Mouse (Mus musculus): ENCODE results near the gene Amer2.

Amer2 gene

DNA sequence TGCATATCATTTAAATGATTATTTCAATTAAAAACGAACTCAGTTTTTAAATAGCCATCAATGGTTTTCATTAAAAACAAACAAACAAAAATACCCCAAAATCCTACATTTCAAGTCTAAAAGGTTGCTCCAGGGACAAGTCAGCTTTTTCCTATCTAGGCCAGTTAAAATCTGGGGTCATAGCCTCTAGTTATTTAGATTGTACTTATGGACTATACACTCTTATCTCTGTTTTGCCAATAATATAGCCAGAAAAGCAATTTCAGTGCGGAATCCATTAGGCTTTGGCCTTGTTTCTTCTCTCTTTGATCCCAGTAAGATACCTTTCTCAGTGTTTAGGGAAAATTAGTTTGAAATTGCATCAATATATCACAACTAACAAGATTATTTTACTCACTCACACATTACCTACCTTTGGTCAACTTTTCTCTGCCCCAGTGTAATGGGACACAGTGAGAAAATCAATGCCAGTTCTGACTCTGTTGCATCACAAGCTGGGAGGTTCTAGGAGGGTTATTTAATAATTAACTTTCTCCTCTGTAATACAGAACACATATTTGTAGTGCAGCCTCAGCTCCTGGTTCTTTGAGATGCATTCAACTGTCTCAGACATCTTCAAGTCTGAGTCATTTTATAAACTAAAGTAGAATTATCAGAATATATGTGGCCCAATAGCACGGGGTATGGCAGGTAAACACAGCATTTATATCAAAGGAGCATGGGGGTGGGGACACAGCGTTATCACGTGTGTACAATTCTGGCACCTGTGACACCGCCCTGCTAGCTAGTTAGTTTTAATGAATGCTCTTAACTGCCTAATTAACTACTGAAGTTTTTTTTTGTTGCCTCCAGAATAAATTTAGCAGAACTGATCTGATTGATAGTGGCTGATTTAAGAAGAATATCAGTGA, 13.8 kb downstream of the Amer2 start:
- no peak for DNase-seq (ENCODE audit: low spot score in 2 of 2)

DNA sequence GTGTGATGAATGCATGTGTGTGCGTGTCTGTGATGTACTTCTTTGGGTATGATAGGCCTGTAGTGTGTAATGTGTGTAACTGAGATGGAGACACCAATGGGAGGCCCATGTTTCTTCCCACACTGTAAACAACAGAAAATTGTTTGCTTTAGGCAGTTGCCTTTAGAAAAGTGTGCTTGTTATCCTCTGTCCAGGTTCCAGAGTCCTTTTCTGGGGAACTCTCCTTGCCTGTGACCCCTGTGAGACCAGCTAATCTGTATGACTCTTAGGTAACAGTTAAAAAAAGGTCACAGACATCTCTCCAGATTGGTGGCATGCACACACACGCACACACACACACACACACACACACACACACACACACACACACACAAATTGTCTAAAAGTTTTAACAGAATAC, 15.3 kb downstream of the Amer2 start:
- no peak for DNase-seq (ENCODE audit: low spot score in 2 of 2)

DNA sequence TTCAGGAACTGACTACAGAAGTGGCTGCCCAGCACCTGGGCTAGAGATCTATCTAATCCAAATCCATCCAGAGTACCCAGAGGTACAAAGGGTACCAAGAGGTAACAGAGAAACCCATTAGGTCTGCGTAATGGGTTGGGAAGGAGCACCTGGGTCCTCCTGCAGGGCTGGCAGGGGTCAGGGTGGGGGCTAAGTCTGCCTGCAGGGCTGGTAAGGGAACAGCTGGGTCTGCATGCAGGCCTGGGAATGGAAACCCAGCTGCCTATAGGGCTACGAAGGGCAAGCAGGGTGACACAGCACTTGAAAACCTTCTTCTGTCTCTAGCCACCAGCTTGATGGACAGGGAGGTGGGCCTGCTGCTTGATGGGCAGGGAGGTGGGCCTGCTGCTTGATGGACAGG, 19.1 kb downstream of the Amer2 start:
- no peak for DNase-seq (ENCODE audit: low spot score in 2 of 2)

DNA sequence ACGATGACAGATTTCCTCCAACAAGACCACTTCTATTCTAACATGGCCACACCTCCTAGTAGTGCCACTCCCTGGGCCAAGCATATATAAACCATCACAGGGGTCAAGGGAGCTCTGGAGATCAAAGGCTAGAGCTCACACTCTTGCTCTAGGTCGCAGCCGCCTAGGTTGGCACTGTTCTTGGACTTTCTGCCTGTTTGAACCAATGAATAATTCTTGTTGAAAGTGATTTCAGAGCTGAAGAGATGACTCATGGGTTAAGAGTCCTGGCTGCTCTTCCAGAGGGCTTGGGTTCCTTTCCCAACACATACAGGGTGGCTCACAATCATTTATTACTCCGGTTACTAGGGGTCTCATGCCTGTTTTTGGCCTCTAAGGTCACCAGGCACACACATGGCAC, 24.3 kb downstream of the Amer2 start:
- DNase-seq (ENCODE audit: low spot score in 2 of 2) = no peak

DNA sequence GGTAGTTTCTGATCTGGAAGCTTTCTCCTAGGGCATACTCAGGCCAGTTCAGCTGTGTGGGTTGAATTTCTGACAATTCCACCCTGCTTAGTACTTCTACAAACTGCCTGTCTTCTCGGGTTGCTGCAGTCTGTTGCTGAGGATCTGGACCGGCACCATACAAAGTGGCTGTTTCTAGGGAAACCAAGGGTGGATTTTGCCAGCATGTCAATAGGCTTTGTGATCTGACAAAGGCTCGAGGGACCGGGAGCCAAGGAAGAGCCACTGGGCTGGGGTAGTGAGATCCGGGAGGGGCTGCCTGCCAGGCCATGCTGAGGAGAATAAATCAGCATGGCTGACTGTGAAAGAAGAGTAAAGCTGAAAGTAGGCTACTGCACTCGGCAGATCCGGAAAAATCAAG, 25.8 kb downstream of the Amer2 start:
- DNase-seq (ENCODE audit: low spot score in 2 of 2) = no peak

DNA sequence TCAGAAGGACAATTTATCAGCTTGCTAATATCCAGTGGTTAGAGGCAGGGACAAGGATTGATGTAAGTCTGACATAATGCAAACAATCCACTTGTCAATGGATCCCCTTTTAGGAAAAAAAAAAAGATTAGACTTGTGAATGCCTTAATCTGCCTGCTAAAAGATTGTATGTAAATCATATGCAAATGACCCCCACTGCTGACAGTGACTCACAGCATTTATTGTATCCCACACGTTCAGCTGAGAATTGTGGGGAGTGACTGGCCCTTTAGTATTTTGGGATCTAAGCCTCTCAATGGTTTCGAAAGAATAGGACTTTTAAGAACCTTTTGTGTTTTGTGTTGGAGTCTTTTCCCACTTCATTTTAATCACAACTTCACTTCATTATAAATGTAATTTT, 30.2 kb downstream of the Amer2 start:
- no peak for DNase-seq (ENCODE audit: low spot score in 2 of 2)

DNA sequence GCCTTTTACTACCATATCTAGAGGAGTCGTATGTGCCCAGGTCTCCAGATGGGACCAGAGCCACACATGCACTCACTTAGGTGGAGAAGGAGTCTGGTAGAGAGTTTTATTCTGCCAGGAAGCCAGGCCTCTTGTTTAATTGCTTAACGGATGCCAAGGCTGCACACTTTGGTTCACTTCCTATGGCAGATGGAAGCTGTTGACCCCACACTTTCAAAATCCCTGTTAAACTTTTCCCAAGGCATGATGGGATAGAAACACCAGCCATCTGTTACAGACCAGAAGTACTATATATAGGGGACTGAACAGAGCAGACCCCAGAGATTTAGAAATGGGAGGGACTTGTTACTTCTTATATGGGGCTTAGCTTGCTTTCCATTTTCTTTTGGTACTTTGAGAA, 32.8 kb downstream of the Amer2 start:
- DNase-seq (ENCODE audit: low spot score in 2 of 2) = no peak

DNA sequence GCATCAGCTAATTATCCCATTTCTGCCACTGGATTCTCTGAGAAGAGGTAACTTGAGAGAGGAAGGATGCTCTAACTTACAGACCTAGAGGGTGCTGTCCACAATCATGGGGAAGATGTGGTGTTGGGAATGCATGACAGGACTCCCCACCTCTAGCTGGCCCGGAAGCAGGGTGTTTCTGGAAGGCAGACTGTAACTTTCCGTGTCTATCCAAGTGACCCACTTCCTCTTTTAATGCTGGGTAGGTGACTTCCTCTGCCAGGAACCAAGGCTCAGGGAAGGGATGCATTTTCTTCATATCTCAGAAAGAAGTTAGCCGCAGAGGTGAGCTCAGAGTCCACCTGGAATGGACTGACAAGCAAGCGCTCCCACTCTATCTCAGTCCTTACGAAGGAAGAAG, 33.5 kb downstream of the Amer2 start:
- no peak for DNase-seq (ENCODE audit: low spot score in 2 of 2)

DNA sequence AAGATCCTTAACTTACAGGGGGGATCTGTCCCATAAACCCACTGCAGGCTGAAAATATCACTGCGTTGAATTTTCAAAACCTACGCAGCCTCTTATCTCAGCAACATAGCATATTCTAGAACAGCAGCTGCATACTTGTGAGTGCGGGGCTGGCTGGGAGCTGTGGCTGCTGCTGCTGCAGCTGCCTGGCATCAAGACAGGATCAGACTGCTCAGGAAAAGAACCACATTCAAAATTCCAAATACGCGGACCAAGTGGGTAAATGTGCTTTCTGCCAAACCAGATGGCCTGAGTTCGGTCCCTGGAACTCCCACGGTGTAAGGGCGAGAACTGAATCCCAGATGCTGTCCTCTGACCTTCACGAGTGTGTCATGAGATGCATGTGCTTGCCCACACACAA, 34.3 kb downstream of the Amer2 start:
- no peak for DNase-seq (ENCODE audit: low spot score in 2 of 2)

DNA sequence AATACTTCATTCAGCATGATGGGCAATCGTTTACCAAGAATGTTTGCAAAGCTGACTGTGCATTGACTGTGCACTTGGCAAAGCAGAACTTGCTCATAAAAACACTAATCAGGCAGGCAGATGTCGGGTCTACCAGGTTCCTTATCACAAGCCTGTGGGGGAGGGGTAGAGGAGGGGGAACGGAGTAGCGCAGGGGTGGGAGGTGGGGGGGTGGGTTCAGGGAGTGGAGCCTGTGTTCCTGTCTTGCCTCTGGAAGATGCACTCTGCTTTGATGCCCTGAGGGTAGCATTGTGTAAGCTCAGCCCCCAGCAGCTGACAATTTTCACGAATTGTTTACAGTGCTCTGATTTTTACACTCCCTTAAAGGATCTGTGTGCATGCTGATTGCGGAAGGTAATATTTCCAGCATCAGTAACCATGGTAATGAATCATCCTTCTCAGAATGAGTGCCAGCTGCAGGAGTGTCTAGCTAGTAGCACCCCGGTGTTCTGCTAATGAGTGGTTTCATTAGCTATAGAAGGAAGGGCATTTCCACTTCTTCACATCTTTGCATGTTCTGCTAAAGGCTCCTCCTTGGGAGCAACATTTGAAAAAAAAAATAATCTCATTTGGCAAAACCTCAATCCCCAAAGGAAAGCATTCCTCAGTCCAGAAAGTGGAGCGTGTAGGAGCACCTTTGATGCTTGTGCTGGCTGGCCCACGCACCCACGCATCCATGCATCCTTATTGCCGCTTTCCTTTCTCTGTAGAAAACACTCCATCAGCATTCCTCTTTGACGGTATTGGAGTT, 36.8 kb downstream of the Amer2 start:
- no peak for DNase-seq (ENCODE audit: low spot score in 2 of 2)

DNA sequence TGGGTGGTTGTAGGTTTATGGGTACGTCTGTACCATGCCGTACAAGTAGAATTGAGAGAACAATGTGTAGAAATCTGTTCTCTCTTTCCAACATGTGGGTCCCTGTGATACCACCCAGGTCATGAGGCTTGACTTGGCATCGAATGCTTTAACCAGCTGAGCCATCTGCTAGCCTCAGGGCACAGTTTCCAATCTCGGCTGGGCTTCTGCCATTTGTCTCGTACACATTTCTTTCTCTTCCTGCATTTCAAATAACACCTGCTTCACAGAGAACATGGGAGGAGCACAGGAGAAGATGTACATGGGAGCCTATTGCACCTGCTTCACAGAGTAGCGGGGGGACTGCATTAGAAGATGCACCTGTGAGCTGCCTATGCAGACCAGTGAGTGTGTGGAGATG, 38.2 kb downstream of the Amer2 start:
- no peak for DNase-seq (ENCODE audit: low spot score in 2 of 2)

DNA sequence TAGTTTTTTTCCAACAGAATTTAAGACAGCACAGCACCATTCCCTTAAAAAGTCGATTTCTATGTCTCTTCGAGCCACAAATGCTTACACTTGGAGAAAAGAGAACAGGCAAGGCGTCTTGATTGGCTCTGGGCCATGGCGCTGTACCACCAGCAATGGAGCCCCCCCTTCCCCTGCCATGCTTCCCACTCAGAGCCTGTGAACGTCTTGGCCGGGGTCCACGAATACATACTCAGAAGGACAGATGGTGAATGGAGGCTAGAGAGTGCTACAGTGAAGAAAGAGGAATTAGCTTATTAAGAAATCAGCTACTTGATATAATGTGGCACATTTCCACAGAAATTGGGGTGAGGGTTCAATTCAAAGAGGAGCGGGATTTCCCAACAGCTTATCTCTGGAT, 41.6 kb downstream of the Amer2 start:
- DNase-seq (ENCODE audit: low spot score in 2 of 2) = no peak

DNA sequence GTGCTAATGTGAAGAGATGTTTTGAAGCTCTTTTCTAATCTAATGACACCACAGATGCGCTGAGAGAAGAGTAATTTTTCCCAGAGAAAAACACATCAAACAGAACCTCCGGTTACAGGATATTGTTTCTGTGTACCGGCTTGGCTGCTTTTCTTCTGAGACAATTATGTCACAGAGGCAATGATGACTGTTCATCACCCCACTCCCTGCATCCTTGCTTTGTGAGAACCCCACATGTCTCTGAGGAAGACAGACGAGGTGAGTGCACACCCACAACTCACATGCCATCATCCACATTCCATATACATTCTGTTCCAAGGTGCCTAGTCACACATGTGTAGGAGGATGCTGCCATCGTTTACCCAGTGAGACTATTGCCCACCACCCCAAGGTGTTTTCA, 44.9 kb downstream of the Amer2 start:
- no peak for DNase-seq (ENCODE audit: low spot score in 2 of 2)

DNA sequence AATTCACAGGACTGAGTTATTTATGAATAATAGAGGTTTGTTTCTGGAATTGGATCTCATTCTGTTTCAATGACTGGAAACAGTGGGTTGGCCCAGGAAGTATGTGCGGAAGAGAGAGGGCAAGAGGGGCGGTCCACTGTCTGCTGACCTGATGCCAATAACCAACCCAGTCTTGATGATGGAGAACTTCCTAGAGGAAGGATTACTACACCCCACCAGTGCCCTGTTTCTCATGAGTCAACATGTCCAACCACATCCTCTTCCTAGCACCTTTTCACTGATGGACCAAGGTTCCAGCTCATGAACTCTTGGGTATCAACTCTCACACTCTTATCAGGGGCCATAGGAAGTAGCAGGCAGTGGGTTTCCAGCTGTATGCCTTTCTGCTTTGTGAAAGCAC, 49.9 kb downstream of the Amer2 start:
- DNase-seq (ENCODE audit: low spot score in 2 of 2) = no peak

DNA sequence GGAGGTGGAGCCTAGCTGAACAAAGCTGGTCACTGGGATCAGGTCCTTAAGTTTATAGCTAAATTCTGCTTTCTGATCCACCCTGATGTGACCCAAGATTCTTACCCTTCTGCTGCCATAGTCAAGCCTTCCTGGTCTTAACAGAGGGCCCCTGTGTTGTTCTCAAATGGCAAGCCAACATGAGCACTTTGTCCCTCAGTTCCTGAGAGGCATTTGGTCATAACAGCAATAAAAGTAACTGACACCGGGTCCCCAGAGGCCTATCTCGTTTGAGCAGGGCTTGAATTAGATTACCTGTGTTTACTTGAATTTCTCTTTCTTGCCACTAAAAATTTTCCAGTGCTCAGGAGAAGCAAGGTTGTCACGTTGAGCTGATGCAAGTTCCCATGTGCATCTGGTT, 51.1 kb downstream of the Amer2 start:
- no peak for DNase-seq (ENCODE audit: low spot score in 2 of 2)

DNA sequence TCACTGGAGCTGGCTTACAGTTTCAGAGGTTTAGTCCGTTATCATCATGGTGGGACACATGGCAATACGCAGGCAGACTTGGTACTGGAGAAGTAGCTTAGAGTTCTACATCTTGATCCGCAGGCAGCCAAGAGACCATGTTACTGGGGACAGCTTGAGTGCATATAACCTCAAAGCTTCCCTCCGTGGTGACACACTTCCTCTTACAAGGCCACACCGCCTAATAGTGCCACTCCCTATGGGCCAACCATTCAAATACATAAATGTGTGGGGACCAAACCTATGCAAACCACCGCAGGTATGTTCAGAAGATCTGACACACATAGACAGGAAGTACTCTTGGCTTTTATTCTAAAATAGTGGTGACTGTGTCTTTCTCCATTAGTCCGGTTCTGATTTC, 52.5 kb downstream of the Amer2 start:
- DNase-seq (ENCODE audit: low spot score in 2 of 2) = peak in 1 of 2 experiments; percentile 16

DNA sequence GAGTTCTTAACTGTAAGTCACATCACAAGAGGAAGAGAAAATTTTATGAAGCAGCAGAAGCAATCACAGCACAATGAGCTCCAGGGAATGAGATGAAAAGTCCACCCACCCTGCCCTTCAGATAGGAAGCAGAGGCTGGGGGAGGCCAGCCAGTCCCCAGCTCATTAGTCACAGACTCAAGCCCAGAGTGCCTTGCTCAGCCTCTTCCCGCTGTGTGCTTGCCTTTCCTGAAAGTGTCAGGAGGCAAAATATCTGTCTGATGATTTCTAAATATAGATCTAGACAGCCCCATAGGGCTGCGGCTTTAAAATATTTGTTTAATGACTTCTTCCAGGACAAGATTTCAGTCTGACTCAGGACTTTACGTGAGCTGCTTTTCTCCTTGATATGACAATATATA, 54.8 kb downstream of the Amer2 start:
- DNase-seq (ENCODE audit: low spot score in 2 of 2) = no peak

DNA sequence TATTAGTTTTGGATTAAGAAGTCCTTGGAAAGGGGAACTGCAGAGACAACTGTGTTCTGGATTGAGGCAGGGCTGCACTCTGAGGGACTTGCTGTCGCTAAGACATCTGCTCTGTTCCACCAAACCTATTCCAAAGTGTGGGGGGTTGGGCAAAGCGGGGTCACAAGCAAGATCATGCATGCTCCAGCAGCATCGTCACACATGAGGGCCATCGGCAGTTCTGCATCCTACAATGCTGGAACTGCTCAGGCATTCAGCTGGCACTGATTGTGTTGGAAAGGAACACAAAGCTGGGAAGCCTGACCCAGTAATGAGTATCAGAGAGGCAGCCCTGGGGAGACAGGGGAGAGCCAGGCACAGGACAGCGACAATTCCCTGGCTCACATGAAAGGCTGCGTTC, 56.5 kb downstream of the Amer2 start:
- no peak for DNase-seq (ENCODE audit: low spot score in 2 of 2)

DNA sequence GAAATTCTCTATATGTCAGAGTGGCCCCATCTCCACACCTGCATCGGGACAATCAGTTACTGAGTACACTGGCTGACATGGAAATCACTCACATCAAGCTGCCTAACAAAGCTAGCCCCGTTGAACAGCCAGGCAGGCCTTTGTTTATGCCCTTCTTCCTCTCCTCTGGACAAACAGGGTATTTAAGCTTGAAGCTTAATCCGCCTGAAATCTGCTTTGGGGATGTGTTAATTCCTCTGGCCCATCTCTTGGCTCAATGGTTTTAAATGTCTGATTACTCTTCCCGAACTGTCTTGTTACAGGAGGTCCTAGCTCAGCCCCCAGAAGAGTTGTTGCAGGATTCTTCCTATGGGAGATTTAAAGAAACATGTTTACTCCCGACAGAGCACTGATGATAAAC, 58.5 kb downstream of the Amer2 start:
- no peak for DNase-seq (ENCODE audit: low spot score in 2 of 2)

DNA sequence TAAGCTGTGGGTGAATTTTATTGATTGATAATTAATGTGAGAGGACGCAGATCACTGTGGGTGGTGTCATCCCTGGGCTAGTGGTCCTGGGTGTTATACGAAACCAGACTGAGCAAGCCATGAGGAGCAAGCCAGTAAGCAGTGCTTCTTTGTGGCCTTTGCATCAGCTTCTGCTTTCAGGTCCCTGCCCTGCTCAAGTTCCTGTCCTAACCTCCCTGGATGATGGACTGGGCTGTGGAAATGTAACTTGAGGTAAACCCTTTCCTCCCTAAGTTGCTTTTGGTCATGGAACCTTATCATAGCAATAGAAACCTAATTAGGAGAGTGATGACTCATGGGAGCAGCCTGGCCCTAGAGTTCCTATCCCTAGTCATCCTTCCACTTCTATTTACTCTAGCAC, 59.1 kb downstream of the Amer2 start:
- DNase-seq (ENCODE audit: low spot score in 2 of 2) = no peak

DNA sequence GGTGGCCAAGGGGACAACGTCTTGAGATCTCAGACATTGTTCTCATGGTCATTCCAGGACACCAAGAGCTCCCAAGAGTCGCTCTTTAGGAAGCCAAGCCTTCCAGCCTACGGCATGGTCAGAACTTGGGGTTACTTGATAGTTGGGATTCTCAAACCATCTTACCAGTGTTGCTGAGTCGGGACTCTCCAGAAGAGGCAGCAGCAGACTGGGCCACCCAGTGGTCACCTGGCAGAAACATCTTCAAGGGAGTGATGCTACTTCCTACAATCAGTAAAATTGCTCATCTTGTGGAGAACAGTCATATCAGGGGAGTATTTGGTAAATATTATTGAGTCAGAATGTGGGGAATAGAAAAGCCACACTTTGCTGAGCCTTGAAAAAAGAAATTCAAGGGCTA, 62.5 kb downstream of the Amer2 start:
- DNase-seq (ENCODE audit: low spot score in 2 of 2) = no peak

DNA sequence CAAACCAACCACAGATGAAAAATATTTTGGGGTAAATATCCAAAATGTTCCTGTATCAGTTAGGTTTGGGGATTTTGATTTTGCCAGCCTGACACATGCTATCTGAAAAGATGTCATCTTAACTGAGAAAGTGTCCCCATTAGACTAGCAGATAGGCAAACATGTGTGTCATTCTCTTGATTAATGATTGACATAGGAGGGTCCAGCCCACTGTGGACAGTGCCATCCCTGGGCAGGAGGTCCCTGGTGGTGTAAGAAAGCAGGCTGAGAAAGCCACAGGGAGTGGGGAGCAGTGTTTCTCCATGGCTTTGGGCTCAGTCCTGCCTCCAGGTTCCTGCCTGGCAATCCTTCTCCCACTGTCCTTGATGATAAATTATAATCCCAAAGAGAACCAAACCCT, 63.3 kb downstream of the Amer2 start:
- DNase-seq (ENCODE audit: low spot score in 2 of 2) = no peak
